In the genomic region with DNA sequence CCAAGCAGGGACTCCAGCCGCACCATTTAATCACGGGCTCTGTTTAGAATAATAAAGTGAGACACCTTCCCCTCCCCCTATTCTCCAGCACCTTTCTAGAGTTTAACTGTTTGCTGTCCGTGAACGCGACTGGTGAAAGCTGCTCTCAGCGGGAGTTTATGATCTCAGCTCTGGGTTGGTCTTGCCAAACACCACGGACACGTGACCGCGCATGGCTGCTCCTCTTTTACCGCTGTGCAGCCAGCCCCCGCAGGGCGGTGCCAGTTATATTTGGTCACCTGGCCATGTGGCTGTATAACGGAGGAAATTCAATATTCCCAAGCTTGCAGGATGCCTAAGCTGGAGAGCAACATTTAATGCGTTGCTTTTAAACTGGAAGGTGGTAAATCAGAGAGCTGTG, we compare ENCODE assay signal across 8 mouse cellular contexts. TPM values are rescaled to one million over a fixed set of nuclear protein-coding genes. Genes with fewer than 3 reads are reported as not detected.
DNase-seq lines count a peak whose midpoint lies in the region; ATAC-seq and TF ChIP-seq lines count a peak whose summit lies in the region.

A gene (minus strand): TSS at position 222 of the 400 bp plus-strand sequence.

- H3K4me3 ChIP-seq in forebrain, embryonic 15.5 days: peak within 1 kb of the TSS; percentile 50
- H3K4me3 ChIP-seq in liver, embryonic 14.5 days (ENCODE audit: insufficient read depth in 1 of 2, low read depth in 2 of 2, low read length in 2 of 2): peak within 1 kb of the TSS; percentile 26 to 60
- H3K4me3 ChIP-seq in neural tube, embryonic 11.5 days (ENCODE audit: low read depth, low read length): peak within 1 kb of the TSS; percentile 17

- no peaks in the 10 kb centered on the region for H3K27me3 ChIP-seq in forebrain, embryonic 15.5 days
- H3K27me3 ChIP-seq in liver, embryonic 14.5 days (ENCODE audit: control insufficient read depth, insufficient read depth, low read length): no peaks in the 10 kb centered on the region
- H3K27me3 ChIP-seq in neural tube, embryonic 11.5 days (ENCODE audit: control insufficient read depth, insufficient read depth, low read length): no peaks in the 10 kb centered on the region

- under 1% methylated on average over 15 of the region's 15 CpGs for WGBS in forebrain, embryonic 15.5 days
- WGBS in liver, embryonic 14.5 days (ENCODE audit: insufficient replicate concordance): under 1% methylated on average over 15 of the region's 15 CpGs
- under 1% methylated on average over 15 of the region's 15 CpGs for WGBS in neural tube, embryonic 11.5 days

- H3K4me1 ChIP-seq in forebrain, embryonic 15.5 days: peaks cover 14% of the 10 kb centered on the region
- H3K4me1 ChIP-seq in liver, embryonic 14.5 days (replicated peaks; ENCODE audit: control insufficient read depth in 2 of 2, insufficient read depth in 2 of 2, low read length in 1 of 2): peaks cover 0 to 2% of the 10 kb centered on the region in 2 experiments; a peak in 1 of 4 replicates
- H3K4me1 ChIP-seq in neural tube, embryonic 11.5 days (ENCODE audit: control insufficient read depth, insufficient read depth, low read length): no peaks in the 10 kb centered on the region

- H3K4me2 ChIP-seq in forebrain, embryonic 15.5 days (replicated peaks): peak within 1 kb of the TSS; percentile 78
- H3K4me2 ChIP-seq in liver, embryonic 14.5 days (ENCODE audit: low read depth): peak within 1 kb of the TSS; percentile 45
- peak within 1 kb of the TSS; percentile 38 for H3K4me2 ChIP-seq in neural tube, embryonic 11.5 days (ENCODE audit: low read depth)

- peak; percentile 91 for DNase-seq in ES-CJ7 (ENCODE audit: low read depth, low spot score)
- peak; percentile 87 to 88 for DNase-seq in heart, postnatal 10 days
- peak; percentile 73 to 80 for DNase-seq in kidney, postnatal 4 days
- peak in 2 of 3 experiments; percentile 15 to 35 for DNase-seq in liver, embryonic 14.5 days (ENCODE audit: low read depth in 3 of 3, low spot score in 3 of 3)
- peak; percentile 78 for DNase-seq in neural tube, embryonic 11.5 days (ENCODE audit: low spot score)
- peak; percentile 71 for DNase-seq in urinary bladder, postnatal 14 days (ENCODE audit: low spot score)

- no peaks in the 10 kb centered on the region for H3K36me3 ChIP-seq in forebrain, embryonic 15.5 days
- H3K36me3 ChIP-seq in liver, embryonic 14.5 days (replicated peaks; ENCODE audit: control insufficient read depth, insufficient read depth, low read depth): no peaks in the 10 kb centered on the region
- H3K36me3 ChIP-seq in neural tube, embryonic 11.5 days (ENCODE audit: control insufficient read depth, insufficient read depth, low read length): no peaks in the 10 kb centered on the region

- H3K9ac ChIP-seq in forebrain, embryonic 15.5 days (replicated peaks): peak within 1 kb of the TSS; percentile 57
- no peak within 1 kb of the TSS for H3K9ac ChIP-seq in liver, embryonic 14.5 days (replicated peaks)
- peak within 1 kb of the TSS; percentile 9; the same call in 1 of the 2 replicates for H3K9ac ChIP-seq in neural tube, embryonic 11.5 days (ENCODE audit: low read length)

- no peak for TF ChIP-seq EP300 in liver, embryonic 14.5 days (IDR thresholded peaks at IDR 0.05; ENCODE audit: low read depth)

- peak; percentile 93 for ATAC-seq in cerebellum, adult (ENCODE audit: insufficient number of reproducible peaks, low FRiP score, low TSS enrichment)
- ATAC-seq in forebrain, embryonic 15.5 days (replicated peaks): peak; percentile 93
- ATAC-seq in liver, embryonic 14.5 days (ENCODE audit: insufficient read depth): peak; percentile 64
- ATAC-seq in neural tube, embryonic 11.5 days (ENCODE audit: insufficient read depth, low FRiP score, low TSS enrichment): peak; percentile 96

- intact Hi-C loops in heart, postnatal 10 days (cut with DNase I): no loop called here

- no peak for TF ChIP-seq CTCF in liver, embryonic 14.5 days (IDR thresholded peaks at IDR 0.05; ENCODE audit: low read depth)

- H3K9me3 ChIP-seq in forebrain, embryonic 15.5 days: no peaks in the 10 kb centered on the region
- no peaks in the 10 kb centered on the region for H3K9me3 ChIP-seq in liver, embryonic 14.5 days (ENCODE audit: control insufficient read depth, low read length)
- H3K9me3 ChIP-seq in neural tube, embryonic 11.5 days (ENCODE audit: control insufficient read depth, low read length): no peaks in the 10 kb centered on the region

- peak within 1 kb of the TSS; percentile 73 for H3K27ac ChIP-seq in forebrain, embryonic 15.5 days (replicated peaks)
- H3K27ac ChIP-seq in liver, embryonic 14.5 days: no peak within 1 kb of the TSS
- no peak within 1 kb of the TSS for H3K27ac ChIP-seq in neural tube, embryonic 11.5 days (ENCODE audit: low read depth, low read length)

RNA-seq across cellular contexts. Expression of the gene that starts here (rescaled TPM):
- polyA plus RNA-seq in forebrain, embryonic 15.5 days (2015; fragmentation: Nextera tagmentation; extraction: Ambion mirVana): 0.77 and 1.0 TPM in 2 replicates
- 1 to 10 TPM; 7.1 to 7.4 TPM for total RNA-seq in heart, postnatal 10 days (2021)
- polyA plus RNA-seq in liver, embryonic 14.5 days (2012; rRNA removed): 3.5 and 4.7 TPM in 2 replicates
- polyA plus RNA-seq in liver, embryonic 14.5 days (2014; fragmentation: Nextera tagmentation; extraction: Ambion mirVana): 4.7 and 5.4 TPM in 2 replicates
- polyA plus RNA-seq in neural tube, embryonic 11.5 days (2014; fragmentation: Nextera tagmentation; extraction: Ambion mirVana): 0.32 and 0.73 TPM in 2 replicates

Comparison
In these comparisons a context has a peak if more than half of its experiments do, and no peak if none do; other contexts are left out.
1. Peak in DNase-seq, ATAC-seq, H3K4me3 ChIP-seq, H3K9ac ChIP-seq and H3K4me2 ChIP-seq in neural tube, embryonic 11.5 days; RNA of the gene not detected or under 1 TPM.
2. DNase-seq: peak in every context shown above with its lines; median percentile 91 in ES-CJ7; 88 in heart, postnatal 10 days; 78 in neural tube, embryonic 11.5 days; 76 in kidney, postnatal 4 days; 71 in urinary bladder, postnatal 14 days; 25 in liver, embryonic 14.5 days.